Mouse (Mus musculus) forebrain, embryonic 16.5 days (tissue): ENCODE data around the gene Dnajc6. TPM values are rescaled to one million over a fixed set of nuclear protein-coding genes. Genes with fewer than 3 reads are reported as not detected.

Experiments
- ATAC-seq: fragments of 200-750 bp; cut with Nextera tagmentation; 2 replicates; pipeline ENCODE4 v1.8.0; 2017; ENCODE audit warnings: mild to moderate bottlenecking, moderate library complexity
- H3K27ac ChIP-seq: fragments of 300-500 bp; sonication (generic); 2 replicates; pipeline ENCODE4 v1.5.1; 2014; ENCODE audit warnings: low read length, control low read depth
- H3K27me3 ChIP-seq: fragments of 300-500 bp; sonication (generic); replicated peaks from 2 replicates; pipeline ENCODE4 v1.6.1; 2014; ENCODE audit warnings: low read length; ENCODE audit not compliant: control insufficient read depth, insufficient read depth
- H3K36me3 ChIP-seq: fragments of 300-500 bp; sonication (generic); 2 replicates; pipeline ENCODE4 v1.6.1; 2014; ENCODE audit not compliant: control insufficient read depth, insufficient read depth
- H3K4me1 ChIP-seq: fragments of 300-500 bp; sonication (generic); replicated peaks from 2 replicates; pipeline ENCODE4 v1.6.1; 2014; ENCODE audit warnings: low read length; ENCODE audit not compliant: control insufficient read depth, insufficient read depth
- H3K4me2 ChIP-seq: fragments of 300-500 bp; sonication (generic); 2 replicates; pipeline ENCODE4 v1.6.1; 2014; ENCODE audit warnings: mild to moderate bottlenecking, low read length, control low read depth
- H3K4me3 ChIP-seq: fragments of 300-500 bp; sonication (generic); replicated peaks from 2 replicates; pipeline ENCODE4 v1.5.1; 2014; ENCODE audit warnings: mild to moderate bottlenecking, low read length, control low read depth
- H3K9ac ChIP-seq: fragments of 300-500 bp; sonication (generic); replicated peaks from 2 replicates; pipeline ENCODE4 v1.6.1; 2014; ENCODE audit warnings: low read depth, low read length, control low read depth
- H3K9me3 ChIP-seq: fragments of 300-500 bp; sonication (generic); 2 replicates; pipeline ENCODE4 v1.6.1; 2016; ENCODE audit warnings: low read length; ENCODE audit not compliant: control insufficient read depth
- WGBS: fragments of 180-500 bp; shearing (Covaris S2); extraction: QIAGEN DNeasy Blood & Tissue Kit; methylation state at CpG from one replicate; pipeline ENCODE4 v1.1.7; 2014; 5-methylcytosine and 5-hydroxymethylcytosine counted together
- polyA plus RNA-seq: library from polyadenylated mRNA; unstranded; fragments of >200 nt; fragmentation: Nextera tagmentation; extraction: Ambion mirVana; gene quantifications from 2 replicates; pipeline ENCODE4 v1.2.1, GENCODE M21; 2015

Gene Dnajc6
- polyA plus RNA-seq, 1 experiment from 2014 or later: 34.6 TPM

DNA sequence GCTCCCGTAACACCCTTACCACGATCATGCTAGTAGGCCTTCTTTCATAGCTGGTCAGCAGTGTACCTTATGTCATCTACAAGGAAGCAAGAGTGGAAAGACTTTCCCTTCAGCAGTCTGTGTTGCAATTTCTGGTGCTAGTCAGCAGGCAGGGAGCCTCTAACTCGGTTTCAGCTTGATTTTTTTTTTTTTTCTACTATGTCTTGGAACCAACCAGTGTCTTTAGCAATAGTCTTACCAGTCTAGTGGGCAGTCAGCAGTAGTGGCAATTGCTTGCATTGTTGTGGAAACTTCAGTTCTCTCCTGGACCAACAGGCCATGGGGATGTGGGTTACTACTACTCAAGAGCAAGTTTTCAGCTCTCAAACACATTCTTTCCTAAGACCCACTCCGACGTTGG, 78.9 kb downstream of the Dnajc6 start:
- ATAC-seq: no peak
- Histone ChIP-seq H3K9me3 (no peaks in the 10 kb centered on the region), H3K27me3 (no peaks in the 10 kb centered on the region), H3K4me2 (no peak overlapping the region), H3K4me1 (no peaks in the 10 kb centered on the region), H3K27ac (no peak overlapping the region), H3K4me3 (no peak overlapping the region), H3K9ac (no peak overlapping the region), H3K36me3 (no peaks in the 10 kb centered on the region)
- 90% methylated on average over 5 of the region's 5 CpGs for WGBS

DNA sequence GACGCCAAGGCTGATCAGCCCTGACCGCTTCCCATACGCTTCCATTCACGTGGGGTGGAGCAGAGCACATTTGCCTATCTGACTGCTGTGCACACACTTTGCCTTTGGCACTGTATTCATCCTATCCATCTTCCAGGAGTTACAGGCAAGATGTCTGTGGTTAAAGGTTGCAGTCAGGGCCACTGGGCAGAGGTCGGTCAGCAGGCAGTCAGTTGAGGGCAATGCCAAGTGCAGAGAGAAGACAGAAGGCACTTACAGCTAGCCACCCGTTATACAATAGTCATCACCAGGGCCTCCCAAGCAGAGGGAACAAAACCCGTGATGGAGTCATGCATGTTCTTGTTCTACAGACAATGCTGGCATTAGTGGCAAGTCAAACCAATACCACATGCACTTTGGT, 82.3 kb downstream of the Dnajc6 start:
- ATAC-seq: no peak
- Histone ChIP-seq H3K9ac (no peak overlapping the region), H3K27me3 (no peaks in the 10 kb centered on the region), H3K9me3 (no peaks in the 10 kb centered on the region), H3K4me2 (no peak overlapping the region), H3K27ac (no peak overlapping the region), H3K36me3 (no peaks in the 10 kb centered on the region), H3K4me3 (no peak overlapping the region), H3K4me1 (no peaks in the 10 kb centered on the region)
- WGBS: 84% methylated on average over 7 of the region's 7 CpGs

DNA sequence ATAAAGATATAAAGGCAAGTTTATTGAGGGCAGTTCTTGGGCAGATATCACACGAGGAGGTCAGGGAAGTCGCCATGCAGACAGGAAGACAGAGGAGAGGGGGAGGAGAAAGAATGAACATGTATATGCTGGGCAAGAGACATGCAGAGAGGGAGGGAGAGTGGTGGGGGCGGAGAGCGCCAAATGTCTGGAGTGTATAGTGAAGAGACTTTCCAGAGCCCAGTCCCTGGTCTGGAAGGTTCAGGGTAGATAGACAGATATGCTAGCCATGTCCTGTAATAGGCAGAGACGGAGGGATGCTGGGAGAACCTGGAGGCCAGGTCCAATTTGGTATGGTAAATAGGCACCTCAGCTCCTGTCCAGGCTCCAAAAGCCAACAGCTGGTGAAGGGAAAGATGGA, 83.1 kb downstream of the Dnajc6 start:
- Histone ChIP-seq H3K9ac (no peak overlapping the region), H3K27ac (no peak overlapping the region), H3K9me3 (no peaks in the 10 kb centered on the region), H3K4me2 (no peak overlapping the region), H3K27me3 (no peaks in the 10 kb centered on the region), H3K4me1 (peaks cover 2% of the 10 kb centered on the region), H3K36me3 (no peaks in the 10 kb centered on the region), H3K4me3 (no peak overlapping the region)
- WGBS: 92% methylated on average over 5 of the region's 5 CpGs
- no peak for ATAC-seq

DNA sequence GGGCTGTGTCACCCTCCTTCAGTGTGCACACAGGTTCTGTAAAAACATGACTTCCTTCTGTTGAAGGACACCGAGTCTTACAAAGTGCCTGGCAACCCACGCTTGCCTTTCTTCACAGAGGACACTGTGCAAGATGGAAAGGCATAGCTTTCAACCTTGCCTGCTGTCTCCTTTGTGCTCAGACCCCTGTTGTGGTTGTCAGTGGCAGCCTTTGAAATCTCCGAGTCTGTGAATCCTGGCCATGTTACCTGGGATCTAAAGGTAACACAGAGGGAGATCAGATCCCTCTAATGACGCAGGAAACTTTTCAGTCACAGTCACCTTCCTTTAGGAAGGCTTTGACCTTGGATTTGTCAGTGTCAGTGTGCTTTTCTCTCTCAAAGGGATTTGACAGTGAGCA, 84.7 kb downstream of the Dnajc6 start:
- peaks cover 10% of the 10 kb centered on the region for H3K4me1 ChIP-seq
- no peak overlapping the region for H3K9ac ChIP-seq
- no peak overlapping the region for H3K4me3 ChIP-seq
- no peaks in the 10 kb centered on the region for H3K27me3 ChIP-seq
- H3K9me3 ChIP-seq: no peaks in the 10 kb centered on the region
- no peak for ATAC-seq
- H3K4me2 ChIP-seq: no peak overlapping the region
- H3K27ac ChIP-seq: no peak overlapping the region
- no peaks in the 10 kb centered on the region for H3K36me3 ChIP-seq
- 72% methylated on average over 4 of the region's 4 CpGs for WGBS

DNA sequence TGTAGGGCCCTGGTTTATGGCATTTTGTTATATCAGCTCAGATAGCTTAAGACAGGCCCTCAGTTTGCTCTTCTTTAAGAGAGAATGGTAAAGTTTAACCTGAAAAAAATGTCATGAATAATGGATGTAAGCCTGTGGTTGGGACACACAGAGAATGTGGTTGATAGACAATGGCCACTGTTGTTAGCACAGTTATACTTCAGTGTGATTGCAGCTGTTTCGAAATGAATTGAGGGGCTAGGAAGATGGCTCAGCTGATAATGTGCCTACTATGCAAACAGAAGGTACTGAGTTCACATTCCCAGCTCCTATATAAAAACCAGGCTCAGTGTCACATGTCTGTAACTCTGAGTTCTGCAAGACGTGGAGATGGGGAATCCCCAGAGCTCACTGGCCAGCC, 86.4 kb downstream of the Dnajc6 start:
- Histone ChIP-seq H3K4me2 (no peak overlapping the region), H3K4me1 (peaks cover 10% of the 10 kb centered on the region), H3K9ac (no peak overlapping the region), H3K27ac (no peak overlapping the region), H3K4me3 (no peak overlapping the region), H3K36me3 (no peaks in the 10 kb centered on the region), H3K9me3 (no peaks in the 10 kb centered on the region), H3K27me3 (no peaks in the 10 kb centered on the region)
- WGBS: 74% methylated on average over 2 of the region's 2 CpGs
- no peak for ATAC-seq

DNA sequence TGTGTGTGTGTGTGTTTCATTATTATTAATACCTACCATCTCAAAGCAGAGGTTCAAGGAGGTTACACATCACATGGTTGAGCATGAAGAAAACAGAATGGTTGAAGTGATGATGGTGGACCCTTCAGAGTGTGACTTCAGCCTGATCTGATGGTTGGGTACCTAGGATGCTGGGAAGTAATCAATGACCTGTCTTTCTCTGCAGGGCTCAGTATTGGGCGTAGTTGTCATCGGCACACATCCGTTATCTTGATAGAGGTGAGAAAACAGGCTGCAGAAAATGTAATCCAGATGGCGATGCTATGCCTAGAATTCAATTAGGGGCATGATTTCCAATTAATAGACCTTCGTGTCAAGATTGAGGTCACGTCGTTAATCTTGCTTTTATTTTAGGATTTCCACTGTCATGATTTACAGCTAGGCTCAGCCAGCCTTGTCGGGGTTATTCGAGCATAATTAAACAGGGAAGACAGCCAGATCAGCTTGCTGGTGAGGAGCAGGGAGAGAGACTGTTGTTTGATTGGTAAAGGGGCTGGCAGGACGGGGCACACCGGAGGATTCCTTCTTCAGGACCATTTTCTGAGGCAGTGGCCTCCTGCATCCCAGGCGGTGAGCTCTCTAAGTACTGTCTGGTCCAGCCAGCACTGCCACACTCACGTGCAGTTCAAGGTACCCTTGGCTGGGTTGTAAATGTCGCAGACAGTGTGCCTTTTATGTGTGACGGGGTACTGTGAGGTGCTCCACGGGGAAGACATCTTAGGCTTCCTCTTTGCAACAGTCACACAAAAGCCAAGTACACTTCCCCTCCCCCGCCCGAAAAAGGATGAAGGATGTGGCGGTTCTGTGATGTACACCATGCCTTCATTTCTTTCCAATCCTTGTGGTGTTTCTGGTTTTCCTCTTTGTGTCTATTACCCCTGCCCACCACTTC, 88.3 kb downstream of the Dnajc6 start:
- no peaks in the 10 kb centered on the region for H3K36me3 ChIP-seq
- no peak overlapping the region for H3K4me3 ChIP-seq
- H3K27me3 ChIP-seq: no peaks in the 10 kb centered on the region
- peak; percentile 57 for ATAC-seq
- no peaks in the 10 kb centered on the region for H3K9me3 ChIP-seq
- peak overlapping the region; percentile 8; the same call in 1 of the 2 replicates for H3K27ac ChIP-seq
- 33% methylated on average over 19 of the region's 19 CpGs for WGBS
- H3K4me2 ChIP-seq: peak overlapping the region; percentile 17
- H3K9ac ChIP-seq: no peak overlapping the region
- H3K4me1 ChIP-seq: peaks cover 10% of the 10 kb centered on the region

DNA sequence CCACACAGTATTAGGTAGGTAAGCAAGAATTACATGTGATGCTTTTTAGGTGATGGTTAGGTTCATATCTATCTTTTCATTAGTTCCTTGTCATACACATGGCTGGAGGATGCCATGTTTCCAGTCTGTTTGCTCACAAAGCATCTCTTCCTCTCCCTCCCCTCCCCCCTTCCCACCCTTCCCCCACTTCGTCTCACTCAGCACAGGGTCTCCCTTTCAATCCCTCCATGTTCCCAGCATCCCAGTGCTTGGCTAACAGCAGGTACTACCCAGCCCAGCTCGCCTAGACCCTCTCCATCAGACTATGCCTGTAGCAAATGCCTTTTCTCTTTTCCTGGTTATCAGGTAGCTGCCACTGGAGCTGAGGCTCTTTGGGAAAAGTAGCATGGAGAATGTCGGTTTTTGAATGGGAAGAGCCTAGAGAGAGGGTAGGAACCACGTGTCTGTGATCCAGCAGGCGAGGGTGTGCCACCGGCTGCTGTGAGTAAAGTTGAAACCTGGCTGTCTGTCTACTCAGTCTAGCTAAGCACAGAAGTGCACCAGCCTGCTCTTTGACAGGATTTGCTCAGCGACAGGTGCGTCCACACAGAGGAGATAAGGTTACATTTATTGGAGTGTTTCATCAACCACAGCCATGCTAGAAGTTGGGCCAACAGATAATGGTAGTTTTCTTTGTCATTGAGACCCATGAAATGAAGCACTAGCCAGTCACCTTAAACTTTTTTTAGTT, 89.2 kb downstream of the Dnajc6 start:
- ATAC-seq: peak; percentile 24; the same call in 1 of the 2 replicates
- H3K4me2 ChIP-seq: no peak overlapping the region
- peaks cover 10% of the 10 kb centered on the region for H3K4me1 ChIP-seq
- H3K9me3 ChIP-seq: no peaks in the 10 kb centered on the region
- no peak overlapping the region for H3K27ac ChIP-seq
- H3K9ac ChIP-seq: no peak overlapping the region
- no peaks in the 10 kb centered on the region for H3K27me3 ChIP-seq
- no peaks in the 10 kb centered on the region for H3K36me3 ChIP-seq
- WGBS: 66% methylated on average over 8 of the region's 8 CpGs
- no peak overlapping the region for H3K4me3 ChIP-seq

DNA sequence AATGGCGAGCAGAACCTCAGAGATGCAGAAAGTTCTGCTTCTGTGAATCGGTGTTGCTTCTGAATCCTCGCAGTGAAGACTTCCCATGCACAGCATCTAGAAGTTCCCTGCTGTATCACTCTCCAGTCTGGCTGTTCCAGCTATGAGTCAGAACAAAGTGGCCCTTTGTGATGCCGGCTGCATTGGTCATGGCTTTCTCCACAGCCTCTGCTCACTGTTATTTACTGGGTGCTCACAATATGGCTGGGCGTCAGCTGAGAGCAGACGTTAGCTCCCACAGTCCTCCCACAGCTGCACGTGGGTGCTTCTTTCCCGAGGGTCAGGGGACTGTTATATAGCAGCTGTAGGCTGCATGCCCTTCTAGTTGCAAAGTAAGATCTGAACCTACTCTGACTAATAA, 92.5 kb downstream of the Dnajc6 start:
- Histone ChIP-seq H3K4me1 (peaks cover 10% of the 10 kb centered on the region), H3K36me3 (no peaks in the 10 kb centered on the region), H3K9me3 (no peaks in the 10 kb centered on the region), H3K27me3 (no peaks in the 10 kb centered on the region), H3K27ac (no peak overlapping the region), H3K4me3 (no peak overlapping the region), H3K4me2 (no peak overlapping the region), H3K9ac (no peak overlapping the region)
- no peak for ATAC-seq
- whole genome bisulfite sequencing: 77% methylated on average over 8 of the region's 8 CpGs

DNA sequence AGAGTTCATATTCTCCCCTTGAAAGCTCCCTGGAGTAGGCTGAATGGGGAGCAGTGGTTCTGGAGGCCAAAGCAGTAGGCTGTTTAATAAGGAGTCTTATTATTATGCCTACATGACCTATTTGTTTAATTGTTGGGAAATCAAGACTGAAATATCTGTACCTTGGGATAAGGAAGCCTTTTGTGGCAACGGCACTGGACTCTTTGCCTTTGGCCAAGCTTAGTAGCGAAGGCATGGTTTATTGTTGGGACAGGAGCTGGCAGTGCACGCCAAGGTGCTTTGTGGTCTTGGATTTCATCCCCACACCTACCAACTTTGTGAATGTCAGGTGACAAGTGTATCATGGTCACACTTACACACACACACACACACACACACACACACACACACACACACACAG, 93.3 kb downstream of the Dnajc6 start:
- peaks cover 6% of the 10 kb centered on the region for H3K4me1 ChIP-seq
- no peak overlapping the region for H3K27ac ChIP-seq
- no peak overlapping the region for H3K9ac ChIP-seq
- ATAC-seq: no peak
- H3K36me3 ChIP-seq: no peaks in the 10 kb centered on the region
- no peaks in the 10 kb centered on the region for H3K9me3 ChIP-seq
- H3K4me2 ChIP-seq: no peak overlapping the region
- no peak overlapping the region for H3K4me3 ChIP-seq
- 89% methylated on average over 3 of the region's 3 CpGs for WGBS
- H3K27me3 ChIP-seq: no peaks in the 10 kb centered on the region
